Mouse (Mus musculus): ENCODE data around the gene Olfm2. TPM values are rescaled to one million over a fixed set of nuclear protein-coding genes. Genes with fewer than 3 reads are reported as not detected.
"Not testable (repeated sequence)": the region's sequence is repeated elsewhere in the genome, so short reads cannot be mapped to it uniquely, and the experiment has no call there.

Olfm2 gene
- polyA plus RNA-seq, 1 experiment from 2014 or later, result 0.34 TPM

- peak overlapping the region; percentile 39 for H3K4me3 ChIP-seq (ENCODE audit: low read depth, low read length)
- ATAC-seq, result no peak
- TF ChIP-seq EP300 (IDR thresholded peaks at IDR 0.05; ENCODE audit: low read depth) (no peak), CTCF (IDR thresholded peaks at IDR 0.05; ENCODE audit: low read depth) (no peak)
- 5% methylated on average over 25 of the region's 25 CpGs for WGBS (ENCODE audit: insufficient replicate concordance)
- no peak overlapping the region for H3K9ac ChIP-seq (replicated peaks)
- H3K9me3 ChIP-seq (ENCODE audit: low read length), result no peaks in the 10 kb centered on the region
- DNase-seq, result no peak
- no peaks in the 10 kb centered on the region for H3K36me3 ChIP-seq (replicated peaks; ENCODE audit: insufficient read depth, low read length)
- H3K27me3 ChIP-seq (ENCODE audit: insufficient read depth, low read length), result peaks cover 8% of the 10 kb centered on the region; the same call in 1 of the 2 replicates
- peak overlapping the region; percentile 56 for H3K4me2 ChIP-seq (ENCODE audit: low read depth, low read length)
- H3K4me1 ChIP-seq (ENCODE audit: insufficient read depth), result no peaks in the 10 kb centered on the region
- H3K27ac ChIP-seq (ENCODE audit: low read depth), result no peak overlapping the region
Measured at GRCm38 (mm10) chr9:20694721-20695235, 51.4 kb downstream of the Olfm2 start.

GRCm38 (mm10) chr9:20692863-20693262 lies 53.3 kb downstream of the Olfm2 start:
- no peak overlapping the region for H3K4me2 ChIP-seq (ENCODE audit: low read depth, low read length)
- TF ChIP-seq CTCF (IDR thresholded peaks at IDR 0.05; ENCODE audit: low read depth), result no peak
- no peak for TF ChIP-seq EP300 (IDR thresholded peaks at IDR 0.05; ENCODE audit: low read depth)
- H3K36me3 ChIP-seq (replicated peaks; ENCODE audit: insufficient read depth, low read length), result no peaks in the 10 kb centered on the region
- DNase-seq (no peak), ATAC-seq (no peak)
- no peaks in the 10 kb centered on the region for H3K9me3 ChIP-seq (ENCODE audit: low read length)
- no peak overlapping the region for H3K27ac ChIP-seq (ENCODE audit: low read depth)
- H3K4me3 ChIP-seq (ENCODE audit: low read depth, low read length), result no peak overlapping the region
- no peaks in the 10 kb centered on the region for H3K4me1 ChIP-seq (ENCODE audit: insufficient read depth)
- no peak overlapping the region for H3K9ac ChIP-seq (replicated peaks)
- H3K27me3 ChIP-seq (ENCODE audit: insufficient read depth, low read length), result peaks cover 8% of the 10 kb centered on the region; the same call in 1 of the 2 replicates
- 79% methylated on average over 3 of the region's 3 CpGs for WGBS (ENCODE audit: insufficient replicate concordance)

- not testable (repeated sequence) for H3K9me3 ChIP-seq (ENCODE audit: low read length); H3K27me3 ChIP-seq (ENCODE audit: insufficient read depth, low read length); H3K4me1 ChIP-seq (ENCODE audit: insufficient read depth); H3K36me3 ChIP-seq (replicated peaks; ENCODE audit: insufficient read depth, low read length); H3K4me2 ChIP-seq (ENCODE audit: low read depth, low read length); H3K9ac ChIP-seq (replicated peaks); DNase-seq; ATAC-seq; H3K27ac ChIP-seq (ENCODE audit: low read depth); H3K4me3 ChIP-seq (ENCODE audit: low read depth, low read length)
- 78% methylated on average over 2 of the region's 2 CpGs for WGBS (ENCODE audit: insufficient replicate concordance)
Measured at GRCm38 (mm10) chr9:20690449-20690848, 55.7 kb downstream of the Olfm2 start.

GRCm38 (mm10) chr9:20689913-20690312 lies 56.2 kb downstream of the Olfm2 start:
- Histone ChIP-seq H3K27me3 (ENCODE audit: insufficient read depth, low read length) (0 out of 2 replicates have a peak, but pooled peaks cover 3% of the 10 kb centered on the region), H3K4me1 (ENCODE audit: insufficient read depth) (no peaks in the 10 kb centered on the region), H3K9ac (replicated peaks) (no peak overlapping the region), H3K9me3 (ENCODE audit: low read length) (no peaks in the 10 kb centered on the region), H3K27ac (ENCODE audit: low read depth) (no peak overlapping the region), H3K4me2 (ENCODE audit: low read depth, low read length) (no peak overlapping the region), H3K36me3 (replicated peaks; ENCODE audit: insufficient read depth, low read length) (no peaks in the 10 kb centered on the region), H3K4me3 (ENCODE audit: low read depth, low read length) (no peak overlapping the region)
- ATAC-seq (no peak), DNase-seq (no peak)
- WGBS (ENCODE audit: insufficient replicate concordance), result 29% methylated on average over 4 of the region's 4 CpGs
- no peak for TF ChIP-seq CTCF (IDR thresholded peaks at IDR 0.05; ENCODE audit: low read depth)
- no peak for TF ChIP-seq EP300 (IDR thresholded peaks at IDR 0.05; ENCODE audit: low read depth)

GRCm38 (mm10) chr9:20689403-20689802 lies 56.7 kb downstream of the Olfm2 start:
- no peak overlapping the region for H3K4me3 ChIP-seq (ENCODE audit: low read depth, low read length)
- 43% methylated on average over 1 of the region's 1 CpGs for WGBS (ENCODE audit: insufficient replicate concordance)
- no peak overlapping the region for H3K4me2 ChIP-seq (ENCODE audit: low read depth, low read length)
- no peaks in the 10 kb centered on the region for H3K27me3 ChIP-seq (ENCODE audit: insufficient read depth, low read length)
- no peak overlapping the region for H3K27ac ChIP-seq (ENCODE audit: low read depth)
- DNase-seq, result no peak
- H3K9me3 ChIP-seq (ENCODE audit: low read length), result no peaks in the 10 kb centered on the region
- H3K36me3 ChIP-seq (replicated peaks; ENCODE audit: insufficient read depth, low read length), result no peaks in the 10 kb centered on the region
- no peak for TF ChIP-seq CTCF (IDR thresholded peaks at IDR 0.05; ENCODE audit: low read depth)
- no peaks in the 10 kb centered on the region for H3K4me1 ChIP-seq (ENCODE audit: insufficient read depth)
- ATAC-seq, result no peak
- H3K9ac ChIP-seq (replicated peaks), result no peak overlapping the region

GRCm38 (mm10) chr9:20685081-20685861 lies 60.9 kb downstream of the Olfm2 start:
- Histone ChIP-seq H3K9ac (replicated peaks) (no peak overlapping the region), H3K36me3 (replicated peaks; ENCODE audit: insufficient read depth, low read length) (no peaks in the 10 kb centered on the region), H3K27ac (ENCODE audit: low read depth) (no peak overlapping the region), H3K9me3 (ENCODE audit: low read length) (no peaks in the 10 kb centered on the region), H3K27me3 (ENCODE audit: insufficient read depth, low read length) (no peaks in the 10 kb centered on the region), H3K4me1 (ENCODE audit: insufficient read depth) (no peaks in the 10 kb centered on the region), H3K4me3 (ENCODE audit: low read depth, low read length) (no peak overlapping the region), H3K4me2 (ENCODE audit: low read depth, low read length) (no peak overlapping the region)
- DNase-seq, result no peak
- 56% methylated on average over 16 of the region's 17 CpGs for WGBS (ENCODE audit: insufficient replicate concordance)
- no peak for ATAC-seq
- no peak for TF ChIP-seq CTCF (IDR thresholded peaks at IDR 0.05; ENCODE audit: low read depth)
- TF ChIP-seq EP300 (IDR thresholded peaks at IDR 0.05; ENCODE audit: low read depth), result no peak

Data from liver, postnatal 0 days (tissue).